Mouse (Mus musculus) natural killer cell, adult 2 months (primary cell): ENCODE results near the gene Mansc4.

Source experiments
- DNase-seq, 2 experiments: peaks; one replicate each; pipeline ENCODE4 v3.0.0; 2022; ENCODE audit warnings: low spot score in 2 of 2

The Mansc4 gene

GRCm38 (mm10) chr6:147086594-147087225 lies at the start of gene Mansc4:
Mansc4 (minus strand) TSS chr6:147087032.
- DNase-seq, result no peak

- DNase-seq, result no peak
Observed at GRCm38 (mm10) chr6:147127239-147127638, 40.4 kb upstream of the Mansc4 start.

- DNase-seq, result no peak
Observed at GRCm38 (mm10) chr6:147121320-147121719, 34.5 kb upstream of the Mansc4 start.

GRCm38 (mm10) chr6:147118190-147118589 lies 31.4 kb upstream of the Mansc4 start:
- no peak for DNase-seq

GRCm38 (mm10) chr6:147117764-147118163 lies 30.9 kb upstream of the Mansc4 start:
- DNase-seq, result no peak

GRCm38 (mm10) chr6:147116579-147116978 lies 29.7 kb upstream of the Mansc4 start:
- peak; percentile 42 to 59 for DNase-seq

- DNase-seq, result no peak
Observed at GRCm38 (mm10) chr6:147109283-147109682, 22.5 kb upstream of the Mansc4 start.

- DNase-seq, result no peak
Observed at GRCm38 (mm10) chr6:147106716-147107115, 19.9 kb upstream of the Mansc4 start.

- no peak for DNase-seq
Observed at GRCm38 (mm10) chr6:147105529-147105928, 18.7 kb upstream of the Mansc4 start.

- no peak for DNase-seq
Observed at GRCm38 (mm10) chr6:147102293-147102692, 15.5 kb upstream of the Mansc4 start.

- DNase-seq, result peak in 1 of 2 experiments; percentile 50
Observed at GRCm38 (mm10) chr6:147099458-147100277, 12.8 kb upstream of the Mansc4 start.

GRCm38 (mm10) chr6:147097346-147097929 lies 10.6 kb upstream of the Mansc4 start:
- no peak for DNase-seq

- DNase-seq, result no peak
Observed at GRCm38 (mm10) chr6:147096934-147097333, 10.1 kb upstream of the Mansc4 start.

- no peak for DNase-seq
Observed at GRCm38 (mm10) chr6:147096109-147096508, 9.3 kb upstream of the Mansc4 start.

- no peak for DNase-seq
Observed at GRCm38 (mm10) chr6:147094771-147095170, 7.9 kb upstream of the Mansc4 start.

- DNase-seq, result peak in 1 of 2 experiments; percentile 7
Observed at GRCm38 (mm10) chr6:147092136-147092535, 5.3 kb upstream of the Mansc4 start.

GRCm38 (mm10) chr6:147091136-147092120 lies 4.6 kb upstream of the Mansc4 start, which contains the start of gene Klhl42:
Klhl42 (plus strand) TSS chr6:147091379.
- DNase-seq, result peak; percentile 47 to 67

GRCm38 (mm10) chr6:147090191-147090590 lies 3.4 kb upstream of the Mansc4 start:
- no peak for DNase-seq

- DNase-seq, result no peak
Observed at GRCm38 (mm10) chr6:147088517-147088916, 1.7 kb upstream of the Mansc4 start.

- DNase-seq, result no peak
Observed at GRCm38 (mm10) chr6:147087736-147088135, 904 bp upstream of the Mansc4 start.

- DNase-seq, result no peak
Observed at GRCm38 (mm10) chr6:147085398-147086040, 1.3 kb downstream of the Mansc4 start.
